Mouse (Mus musculus): ENCODE data around the gene Ccl24.
"Not testable (repeated sequence)": the region's sequence is repeated elsewhere in the genome, so short reads cannot be mapped to it uniquely, and the experiment has no call there.

The Ccl24 gene

DNA sequence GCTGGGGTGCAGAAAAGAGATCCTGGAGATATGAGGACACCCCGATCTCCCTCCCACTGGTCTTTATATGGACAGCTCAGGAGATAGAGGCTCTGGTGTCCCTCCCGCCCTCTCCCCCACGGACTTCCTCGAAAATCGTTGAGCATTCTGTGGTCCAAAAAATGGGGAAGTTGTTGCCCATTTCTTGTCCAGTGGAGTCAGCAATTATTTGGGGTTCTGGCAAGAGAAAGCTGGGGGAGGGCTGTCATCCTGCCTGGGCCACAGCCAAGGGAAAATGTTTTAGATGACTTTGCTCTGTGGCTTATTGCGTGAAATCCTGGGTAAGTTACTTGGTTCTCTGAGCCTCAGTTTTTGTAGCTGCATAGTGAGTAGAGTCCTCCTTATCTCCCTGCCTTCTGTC lies at the start of gene Ccl24:
TSS of gene Ccl24 (minus strand) at position 44 of the 400 bp plus-strand sequence.
- no peak for DNase-seq (ENCODE audit: low spot score in 2 of 2)

DNA sequence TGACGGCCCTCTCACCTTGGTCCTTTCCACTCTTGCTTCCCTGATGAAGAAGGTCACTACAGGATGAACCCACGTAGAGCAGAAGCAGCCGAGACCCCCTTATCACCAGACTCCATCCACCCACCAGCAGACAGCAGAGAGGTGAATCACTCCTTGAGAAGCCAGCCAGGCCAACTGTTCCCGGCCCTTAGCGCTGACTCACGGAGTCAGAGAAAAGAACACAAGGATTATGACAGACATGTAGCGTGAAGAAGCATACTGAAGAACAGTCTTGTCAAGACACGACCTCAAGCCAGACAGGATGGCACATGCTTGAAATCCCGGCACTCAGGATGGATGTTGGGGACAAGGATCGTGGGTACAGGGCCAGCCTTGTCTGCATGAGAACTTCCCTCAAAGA lies 48.9 kb upstream of the Ccl24 start:
- DNase-seq (ENCODE audit: low spot score in 2 of 2): peak in 1 of 2 experiments; percentile 31

DNA sequence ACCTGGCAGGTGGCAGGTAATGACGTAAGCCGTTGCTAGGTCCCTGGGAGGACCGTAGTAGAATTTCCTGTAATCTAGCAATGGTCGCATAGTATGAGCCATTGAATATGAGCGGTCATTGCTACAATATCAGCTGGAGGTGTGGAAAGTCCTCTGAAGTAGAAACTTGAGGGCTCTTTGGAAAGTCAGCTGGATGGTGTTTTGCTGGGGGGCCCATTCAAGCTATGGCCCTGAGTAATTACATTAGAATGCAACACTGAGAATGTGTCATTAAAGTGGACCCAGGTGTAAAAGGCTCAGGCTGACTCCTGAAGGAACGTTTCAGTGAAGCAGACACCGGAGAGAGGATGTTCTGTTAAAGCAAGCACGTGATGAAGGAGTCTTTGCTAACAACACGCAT lies 47.7 kb upstream of the Ccl24 start:
- no peak for DNase-seq (ENCODE audit: low spot score in 2 of 2)

DNA sequence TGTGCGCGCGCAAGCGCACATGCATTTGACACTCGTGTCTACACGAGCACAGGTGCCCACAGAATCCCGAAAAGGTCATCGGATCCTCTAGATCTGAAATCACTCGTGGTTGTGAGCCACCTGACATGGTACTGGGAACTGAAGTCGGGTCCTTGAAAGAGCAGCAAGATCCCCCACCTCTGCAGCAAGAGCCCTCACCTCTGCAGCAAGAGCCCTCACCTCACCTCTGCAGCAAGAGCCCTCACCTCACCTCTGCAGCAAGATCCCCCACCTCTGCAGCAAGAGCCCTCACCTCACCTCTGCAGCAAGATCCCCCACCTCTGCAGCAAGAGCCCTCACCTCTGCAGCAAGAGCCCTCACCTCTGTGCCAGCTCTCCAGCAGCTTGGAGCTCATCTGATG lies 46.9 kb upstream of the Ccl24 start:
- not testable (repeated sequence) for DNase-seq (ENCODE audit: low spot score in 2 of 2)

DNA sequence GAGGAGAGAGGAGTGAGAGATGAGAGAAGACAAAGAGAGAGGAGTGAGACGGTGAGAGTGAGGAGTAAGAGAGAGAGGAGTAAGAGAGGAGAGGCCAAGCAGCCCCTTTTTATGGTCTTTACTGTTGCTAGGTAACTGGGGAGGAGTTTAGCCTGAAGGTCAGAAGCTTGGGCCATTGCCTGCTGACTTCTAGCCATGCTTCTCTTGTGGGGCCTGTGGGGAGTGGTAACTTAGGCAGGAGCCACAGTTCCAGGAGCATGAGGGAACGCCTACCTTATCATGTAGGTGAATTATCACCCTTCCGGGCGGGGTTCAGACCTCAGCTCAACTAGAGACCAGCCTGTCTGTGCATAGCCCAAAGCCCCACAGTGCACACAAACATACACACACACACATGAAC lies 36.9 kb upstream of the Ccl24 start:
- DNase-seq (ENCODE audit: low spot score in 2 of 2): no peak

DNA sequence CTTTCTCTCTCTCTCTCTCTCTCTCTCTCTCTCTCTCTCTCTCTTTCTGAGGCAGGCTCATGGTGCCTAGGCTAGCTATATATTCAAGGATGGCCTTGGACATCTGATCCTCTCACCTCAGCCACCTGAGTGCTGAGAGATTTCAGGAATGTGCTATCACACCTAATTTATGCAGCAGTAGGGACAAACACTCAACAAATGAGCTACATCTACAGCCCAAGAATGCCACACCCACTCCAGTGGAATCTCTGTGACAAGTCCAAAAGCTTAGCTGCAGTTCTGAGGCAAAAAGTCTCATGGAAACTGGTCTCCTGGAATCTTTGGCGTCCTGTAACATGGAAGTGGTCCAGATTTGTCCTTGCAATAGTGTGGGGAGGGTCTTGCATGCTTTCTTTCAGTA lies 34.7 kb upstream of the Ccl24 start:
- DNase-seq (ENCODE audit: low spot score in 2 of 2): no peak

DNA sequence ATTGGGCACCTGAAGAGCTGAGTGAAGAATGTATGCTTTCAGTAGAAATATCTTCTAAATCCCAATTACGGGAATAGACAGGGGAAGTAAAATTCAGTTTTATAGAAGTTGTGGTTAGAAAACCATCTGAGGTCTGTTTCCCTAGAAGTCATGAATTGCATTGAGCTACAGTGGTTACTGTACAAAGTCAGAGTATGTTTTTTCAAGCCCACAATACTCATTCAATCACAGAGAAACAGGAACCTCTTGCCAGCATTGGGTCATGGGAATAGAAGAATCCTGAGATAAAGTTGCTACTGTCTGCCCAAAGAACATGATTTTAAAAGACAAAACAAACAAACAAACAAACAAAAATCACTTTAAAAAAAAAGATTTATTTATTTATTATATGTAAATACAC lies 33.9 kb upstream of the Ccl24 start:
- not testable (repeated sequence) for DNase-seq (ENCODE audit: low spot score in 2 of 2)

DNA sequence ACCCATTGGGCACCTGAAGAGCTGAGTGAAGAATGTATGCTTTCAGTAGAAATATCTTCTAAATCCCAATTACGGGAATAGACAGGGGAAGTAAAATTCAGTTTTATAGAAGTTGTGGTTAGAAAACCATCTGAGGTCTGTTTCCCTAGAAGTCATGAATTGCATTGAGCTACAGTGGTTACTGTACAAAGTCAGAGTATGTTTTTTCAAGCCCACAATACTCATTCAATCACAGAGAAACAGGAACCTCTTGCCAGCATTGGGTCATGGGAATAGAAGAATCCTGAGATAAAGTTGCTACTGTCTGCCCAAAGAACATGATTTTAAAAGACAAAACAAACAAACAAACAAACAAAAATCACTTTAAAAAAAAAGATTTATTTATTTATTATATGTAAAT lies 31.8 kb upstream of the Ccl24 start:
- not testable (repeated sequence) for DNase-seq (ENCODE audit: low spot score in 2 of 2)

DNA sequence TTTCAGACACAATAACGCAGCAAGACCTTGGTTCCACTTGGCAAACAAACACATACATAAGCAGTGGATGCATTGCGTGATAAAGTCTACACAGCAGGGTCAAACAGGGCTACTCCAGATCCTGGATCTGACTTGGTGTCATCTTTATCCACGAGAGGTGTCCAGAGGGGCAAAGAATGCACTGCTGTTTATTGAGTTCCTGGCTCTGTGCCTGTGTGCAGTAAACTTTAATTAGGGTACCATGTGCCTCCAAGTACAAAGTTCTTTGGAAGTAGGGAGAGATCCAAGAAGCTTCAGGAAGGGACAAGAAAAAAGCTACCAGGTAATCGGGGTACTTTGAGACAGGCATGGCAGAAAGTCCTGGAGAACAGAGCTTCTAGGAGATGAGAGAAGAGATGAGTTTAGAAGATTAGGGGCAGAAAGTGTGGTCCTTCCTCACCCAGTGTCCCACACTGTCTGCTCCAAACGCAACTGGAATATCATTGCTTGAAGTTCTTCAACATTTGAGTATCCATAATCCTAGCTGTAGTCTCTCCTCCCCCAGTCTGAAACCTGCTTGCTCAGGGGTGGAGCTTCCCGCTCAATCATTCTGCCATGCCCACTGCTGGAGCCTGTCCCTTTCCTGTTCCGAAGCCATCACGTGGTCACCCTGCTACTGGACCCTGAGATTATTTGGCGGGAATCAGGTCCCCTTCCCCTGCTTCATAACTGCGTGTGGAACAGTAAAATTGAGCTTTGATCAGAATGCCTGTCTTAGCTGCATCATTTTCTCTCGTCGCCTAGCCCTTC lies 17.3 kb upstream of the Ccl24 start:
- no peak for DNase-seq (ENCODE audit: low spot score in 2 of 2)

DNA sequence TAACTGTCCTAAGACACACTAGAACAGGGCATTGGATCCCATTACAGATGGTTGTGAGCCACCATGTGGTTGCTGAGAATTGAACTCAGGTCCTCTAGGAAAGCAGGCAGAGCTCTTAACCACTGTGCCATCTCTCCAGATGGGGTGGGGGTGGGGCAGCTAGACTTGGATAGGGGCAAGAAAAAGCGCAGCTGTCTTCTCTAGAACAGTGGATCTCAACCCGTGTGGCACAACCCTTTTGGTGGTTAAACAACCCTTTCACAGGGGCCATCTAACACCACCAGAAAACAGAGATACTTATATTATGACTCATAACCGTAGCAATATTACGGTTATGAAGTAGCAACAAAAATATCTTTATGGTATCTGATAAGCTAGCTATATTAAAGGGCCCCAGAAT lies 14.9 kb upstream of the Ccl24 start:
- no peak for DNase-seq (ENCODE audit: low spot score in 2 of 2)

DNA sequence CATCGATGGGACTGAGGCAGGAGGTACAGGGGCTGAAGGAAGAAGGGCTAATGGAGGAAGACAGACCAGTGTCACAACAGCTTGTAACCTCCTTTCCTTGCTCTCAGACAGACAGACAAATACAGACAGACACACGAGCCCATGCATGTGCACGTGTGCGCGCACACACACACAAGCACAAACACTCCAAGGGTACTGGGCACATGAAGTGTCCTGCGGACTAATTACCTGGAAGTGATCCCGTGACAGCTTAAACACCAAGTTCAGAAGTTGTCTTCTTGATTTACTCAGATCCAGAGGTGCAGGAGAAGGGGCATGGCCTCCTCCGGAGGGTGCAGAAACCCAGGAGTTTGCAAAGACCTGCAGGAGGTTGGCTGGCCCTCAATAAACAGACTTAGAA lies 12.8 kb upstream of the Ccl24 start:
- DNase-seq (ENCODE audit: low spot score in 2 of 2): no peak

DNA sequence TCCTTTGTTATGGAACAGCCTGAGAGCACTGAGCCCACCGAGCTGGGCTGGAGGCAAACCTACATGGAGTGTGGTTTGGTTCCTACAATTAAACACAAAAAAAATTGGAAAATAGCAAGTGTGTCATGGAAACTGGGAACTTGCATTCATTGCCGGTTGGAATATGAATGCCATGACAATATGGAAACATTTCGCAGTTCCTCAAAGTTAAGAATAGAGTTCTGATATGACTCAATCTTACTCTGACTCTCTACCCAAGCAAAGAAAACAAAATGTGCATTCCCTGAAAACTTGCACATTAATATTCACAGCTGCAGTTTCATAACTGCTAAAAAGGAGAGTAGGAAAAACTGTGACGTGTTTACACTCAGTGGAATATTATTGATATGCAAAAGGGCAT lies 9.5 kb upstream of the Ccl24 start:
- no peak for DNase-seq (ENCODE audit: low spot score in 2 of 2)

DNA sequence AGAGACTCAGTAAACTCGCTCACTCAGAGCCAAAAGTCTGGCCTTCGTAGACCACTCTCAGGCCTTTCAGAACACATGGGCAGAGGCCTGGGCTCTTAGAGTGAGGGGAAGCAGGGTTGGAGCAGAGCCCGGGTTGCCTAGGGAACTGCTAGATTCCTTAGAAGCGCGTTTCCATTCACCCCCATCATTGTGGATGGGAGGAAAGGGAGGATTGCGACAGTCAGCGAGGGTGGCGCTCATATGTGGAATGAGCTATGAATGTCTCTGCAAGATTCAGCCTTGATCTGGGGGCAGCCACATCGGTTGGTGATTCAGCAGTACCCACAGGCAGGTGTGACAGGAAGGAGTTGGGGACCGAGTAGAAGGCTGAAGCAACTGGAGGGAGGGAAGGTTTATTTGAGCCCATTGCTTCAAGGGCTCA lies 6.5 kb upstream of the Ccl24 start:
- peak; percentile 53 to 56 for DNase-seq (ENCODE audit: low spot score in 2 of 2)

DNA sequence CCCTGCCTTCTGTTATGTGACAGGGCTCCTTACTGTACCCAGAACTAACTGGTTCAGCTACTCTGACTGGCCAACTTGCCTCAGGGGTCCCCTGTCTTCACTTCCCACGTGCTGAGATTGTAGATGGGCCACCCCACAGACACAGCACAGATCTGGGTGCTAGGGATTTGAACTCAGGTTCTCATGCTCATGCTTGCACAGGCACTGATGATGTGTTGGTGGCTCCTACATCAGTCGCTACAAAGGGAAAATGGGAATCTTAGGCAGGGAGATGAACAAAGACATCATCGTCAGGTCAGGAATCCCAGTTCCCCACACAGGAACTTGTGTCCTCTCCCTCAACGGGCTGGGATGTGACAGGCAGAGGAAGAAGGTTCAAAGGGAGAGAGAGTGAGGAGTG lies 3.2 kb upstream of the Ccl24 start:
- DNase-seq (ENCODE audit: low spot score in 2 of 2): no peak

DNA sequence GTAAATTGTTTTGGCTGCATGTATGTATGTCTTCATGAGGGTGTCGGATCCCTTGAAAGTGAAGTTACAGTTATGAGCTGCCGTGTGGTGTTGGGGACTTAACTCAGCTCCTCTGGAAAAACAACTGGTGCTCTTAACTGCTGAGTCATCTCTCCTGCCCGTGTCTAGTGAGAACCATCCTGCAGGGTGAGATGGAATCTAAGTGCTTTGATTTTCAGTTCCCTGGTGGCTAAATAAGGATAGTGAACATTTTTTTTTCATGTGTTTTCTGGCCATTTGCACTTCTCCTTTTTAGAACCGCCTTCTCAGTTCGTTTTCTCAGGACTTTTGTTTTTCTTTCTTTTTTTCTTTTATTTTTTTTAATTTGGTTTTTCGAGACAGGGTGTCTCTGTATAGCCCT lies 4.2 kb downstream of the Ccl24 start:
- DNase-seq (ENCODE audit: low spot score in 2 of 2): no peak

DNA sequence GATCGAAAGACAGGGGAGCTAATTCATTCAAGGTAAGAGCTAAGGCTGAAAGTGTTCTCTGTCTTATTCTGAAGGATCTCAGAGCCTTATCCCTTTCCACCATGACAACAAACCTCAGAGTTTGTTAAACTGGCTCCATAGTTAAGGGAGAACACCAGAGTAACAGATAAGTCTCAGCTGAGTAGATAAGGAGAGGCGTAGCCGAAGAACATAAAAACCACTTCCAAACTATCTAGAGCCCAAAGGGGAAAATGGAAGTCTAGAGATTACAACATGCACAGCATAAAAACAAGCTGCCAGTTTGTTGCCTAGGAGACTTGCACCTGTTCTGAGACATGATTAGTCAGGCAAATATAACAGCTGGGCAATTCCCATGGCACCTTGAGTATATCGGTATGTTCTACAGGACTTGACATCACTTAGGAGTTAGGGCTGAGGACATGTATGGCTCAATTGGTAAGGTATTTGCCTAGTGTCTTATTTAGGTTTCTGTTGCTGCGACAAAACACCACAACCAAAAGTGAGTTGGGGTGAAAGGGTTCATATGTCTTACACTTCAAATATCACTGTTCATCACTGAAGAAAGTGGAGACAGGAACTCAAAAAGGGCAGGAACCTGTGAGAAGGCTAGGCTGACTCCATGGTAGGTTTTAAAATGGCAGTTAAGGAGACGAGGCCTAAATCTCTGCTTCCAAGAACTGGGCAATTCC lies 5.1 kb downstream of the Ccl24 start:
- DNase-seq (ENCODE audit: low spot score in 2 of 2): no peak

DNA sequence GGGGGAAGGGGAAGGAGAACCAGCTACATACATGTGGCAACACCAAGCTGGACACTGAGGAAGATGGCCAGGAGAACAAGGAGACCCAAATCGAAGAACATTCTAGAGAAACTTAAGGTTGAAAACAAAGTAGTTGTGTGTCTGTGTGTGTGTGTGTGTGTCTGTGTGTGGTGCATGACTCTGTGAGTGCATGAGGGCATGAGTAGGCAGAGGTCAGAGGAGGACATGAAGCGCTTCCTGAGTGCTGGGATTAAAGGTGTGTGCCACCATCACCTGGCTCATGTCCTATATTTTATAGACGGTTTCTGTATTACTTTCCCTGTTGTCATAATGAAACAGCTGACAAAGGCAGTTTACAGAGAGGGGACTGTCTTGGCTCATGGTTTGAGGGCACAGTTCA lies 9.4 kb downstream of the Ccl24 start, which contains the start of gene Ccl26:
TSS of gene Ccl26 (minus strand) at position 101 of the 400 bp plus-strand sequence.
- no peak for DNase-seq (ENCODE audit: low spot score in 2 of 2)

DNA sequence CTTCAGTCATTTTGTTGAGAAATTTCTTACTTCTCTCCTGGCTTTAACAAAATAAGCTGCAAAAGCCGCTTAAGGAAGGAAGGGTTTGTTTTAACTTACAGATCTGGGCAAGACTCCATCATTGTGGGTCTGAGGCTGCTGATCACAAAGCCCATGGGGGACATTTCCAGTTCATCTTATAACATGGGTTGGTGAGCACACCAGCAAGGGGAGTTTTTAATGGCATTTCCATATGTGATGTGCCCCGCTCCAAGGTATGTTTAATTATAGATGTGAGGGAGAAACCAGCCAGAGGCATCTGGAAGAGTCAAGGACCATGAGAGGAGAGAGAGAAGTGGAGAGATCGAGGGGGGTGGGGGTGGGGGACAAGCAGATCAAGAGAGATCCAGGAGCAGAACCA lies 15.2 kb downstream of the Ccl24 start:
- no peak for DNase-seq (ENCODE audit: low spot score in 2 of 2)

DNA sequence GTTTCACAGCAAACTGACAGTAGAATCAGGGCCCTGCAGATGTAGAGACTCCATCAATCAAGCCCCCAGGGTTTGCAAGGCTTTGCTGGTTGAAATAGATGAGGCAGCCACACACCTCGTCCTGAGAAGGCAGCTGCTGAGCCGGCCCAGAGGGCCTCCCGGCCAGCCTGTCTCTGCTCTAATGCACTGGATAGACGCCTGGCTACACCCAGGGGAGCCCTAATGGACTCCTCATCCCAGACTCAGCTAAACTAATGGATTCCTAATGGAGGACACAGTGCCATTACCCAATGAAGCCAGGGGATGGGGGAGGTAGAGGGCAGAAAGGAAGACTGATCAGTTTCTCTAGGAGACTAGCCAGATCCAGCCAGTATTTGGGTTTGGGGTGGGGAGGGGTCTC lies 15.8 kb downstream of the Ccl24 start:
- no peak for DNase-seq (ENCODE audit: low spot score in 2 of 2)

DNA sequence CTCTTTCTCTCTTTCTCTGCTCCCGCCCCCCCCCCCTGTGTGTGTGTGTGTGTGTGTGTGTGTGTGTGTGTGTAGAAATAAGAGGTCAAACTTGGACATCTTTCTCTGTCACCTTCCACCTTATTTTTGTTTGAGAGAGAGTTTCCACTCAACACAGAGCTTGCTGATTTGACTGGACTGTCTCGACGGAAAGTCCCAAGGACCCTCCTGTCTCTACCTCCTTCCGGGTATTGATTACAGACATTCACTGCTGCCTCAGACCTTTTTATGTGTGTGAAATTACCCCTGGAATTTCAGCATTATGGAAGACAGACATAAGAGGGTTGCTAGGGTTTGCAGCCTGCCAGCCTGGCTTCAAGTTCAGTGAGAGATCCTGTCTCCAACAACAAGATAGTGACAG lies 16.6 kb downstream of the Ccl24 start:
- DNase-seq (ENCODE audit: low spot score in 2 of 2): no peak

DNA sequence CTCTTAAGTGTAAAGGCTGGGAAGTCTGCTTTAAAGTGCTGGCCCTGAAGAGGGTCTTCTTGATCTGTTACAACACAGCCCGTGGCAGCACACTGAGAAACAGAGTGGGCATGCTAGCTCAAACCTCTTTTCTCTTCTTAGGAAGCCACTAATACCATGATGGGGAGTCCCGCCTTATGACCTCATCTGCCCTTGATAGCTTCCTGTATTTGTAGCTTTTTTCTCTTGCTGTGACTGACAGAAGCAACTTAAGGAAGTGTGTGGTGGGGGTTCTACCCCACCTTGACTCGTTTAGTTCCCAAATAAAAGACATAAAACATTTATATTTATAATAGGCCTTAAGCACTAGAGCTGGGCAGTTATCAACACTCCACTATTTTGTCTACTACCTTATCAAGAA lies 21.3 kb downstream of the Ccl24 start:
- DNase-seq (ENCODE audit: low spot score in 2 of 2): no peak

DNA sequence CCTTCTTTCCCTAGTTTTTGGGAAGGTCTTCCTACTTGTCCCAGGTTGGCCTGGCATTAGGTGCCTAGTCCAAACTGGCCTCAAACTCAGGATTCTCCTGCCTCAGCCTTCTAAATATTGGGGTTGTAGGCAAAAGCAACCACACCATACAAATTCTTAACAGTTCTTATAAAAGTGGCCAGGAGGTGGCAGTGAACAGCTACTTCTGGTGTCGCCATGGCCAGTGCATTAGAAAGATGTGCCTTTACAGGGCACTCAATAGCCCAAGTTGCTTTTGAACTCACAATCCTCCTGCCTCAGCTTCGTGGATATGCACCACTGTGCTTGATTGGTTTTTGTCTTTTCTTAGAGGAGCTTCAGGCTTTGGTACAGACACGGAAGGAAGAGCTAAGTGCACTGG lies 21.9 kb downstream of the Ccl24 start:
- peak in 1 of 2 experiments; percentile 41 for DNase-seq (ENCODE audit: low spot score in 2 of 2)

DNA sequence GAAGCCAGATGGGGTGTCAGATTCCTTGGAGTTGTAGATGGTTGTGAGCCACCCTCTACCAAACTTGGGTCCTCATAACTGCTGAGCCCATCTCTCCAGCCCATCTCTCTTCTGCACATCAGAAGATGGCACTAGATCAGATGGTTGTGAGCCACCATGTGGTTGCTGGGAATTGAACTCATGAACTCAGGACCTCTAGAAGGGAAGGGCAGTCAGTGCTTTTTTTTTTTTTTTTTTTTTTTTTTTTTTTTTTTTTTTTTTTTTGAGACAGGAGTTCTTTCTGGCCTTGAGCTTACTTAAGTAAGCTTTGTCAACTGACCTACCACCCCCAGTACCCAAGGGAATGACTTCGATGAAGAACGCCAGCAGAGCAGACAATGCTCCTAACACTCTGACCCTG lies 24.9 kb downstream of the Ccl24 start:
- no peak for DNase-seq (ENCODE audit: low spot score in 2 of 2)
